ENCODE assay signal across 8 mouse cellular contexts in the genomic region with DNA sequence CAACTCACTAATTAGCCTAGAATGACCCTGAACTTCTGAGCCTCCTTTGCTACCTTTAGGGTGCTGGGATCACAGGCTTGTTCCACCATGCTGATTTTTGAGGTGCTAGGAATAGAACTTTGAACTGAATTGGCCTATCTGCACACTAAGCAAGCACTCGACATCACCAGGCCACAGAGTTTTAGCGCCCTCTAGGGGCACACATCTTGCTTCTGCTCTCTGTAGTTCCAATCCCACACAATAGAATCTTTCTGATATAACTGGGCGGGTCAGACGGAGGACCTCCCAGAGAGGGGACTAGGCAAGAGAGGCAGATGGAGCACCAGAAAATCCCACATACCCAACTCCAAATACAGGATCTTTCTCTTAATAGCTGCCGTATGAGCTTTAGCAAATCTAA. TPM values are rescaled to one million over a fixed set of nuclear protein-coding genes. Genes with fewer than 3 reads are reported as not detected.
A peak's percentile ranks its signal among the peaks of the same experiment; 100 is the strongest.
DNase-seq lines count a peak whose midpoint lies in the region; ATAC-seq lines count a peak whose summit lies in the region.

No protein-coding gene starts in this region.

- H3K27ac ChIP-seq in midbrain, embryonic 11.5 days (ENCODE audit: low read depth, low read length): no peak overlapping the region
- H3K27ac ChIP-seq in midbrain, embryonic 15.5 days: no peak overlapping the region
- no peak overlapping the region for H3K27ac ChIP-seq in forebrain, embryonic 15.5 days (replicated peaks)

- H3K9me3 ChIP-seq in midbrain, embryonic 11.5 days (ENCODE audit: control insufficient read depth, low read length): no peaks in the 10 kb centered on the region
- no peaks in the 10 kb centered on the region for H3K9me3 ChIP-seq in midbrain, embryonic 15.5 days
- no peaks in the 10 kb centered on the region for H3K9me3 ChIP-seq in forebrain, embryonic 15.5 days

- no peaks in the 10 kb centered on the region for H3K36me3 ChIP-seq in midbrain, embryonic 11.5 days (ENCODE audit: control insufficient read depth, insufficient read depth, low read length)
- H3K36me3 ChIP-seq in midbrain, embryonic 15.5 days (replicated peaks): no peaks in the 10 kb centered on the region
- no peaks in the 10 kb centered on the region for H3K36me3 ChIP-seq in forebrain, embryonic 15.5 days
- H3K36me3 ChIP-seq in splenic B cell, adult 2 months (ENCODE audit: control insufficient read depth, insufficient read depth, low read length, poor library complexity, severe bottlenecking): peaks cover 41% of the 10 kb centered on the region

- intact Hi-C loops in left cerebral cortex, postnatal 10 days (cut with DNase I): loop anchor here (5.0 kb wide), 1 partner anchor 76 kb away; no protein-coding TSS in a partner anchor

- 32% methylated on average over 5 of the region's 5 CpGs for WGBS in midbrain, embryonic 11.5 days
- 32% methylated on average over 5 of the region's 5 CpGs for WGBS in midbrain, embryonic 15.5 days
- 27% methylated on average over 5 of the region's 5 CpGs for WGBS in forebrain, embryonic 15.5 days

- no peaks in the 10 kb centered on the region for H3K27me3 ChIP-seq in midbrain, embryonic 11.5 days (ENCODE audit: control insufficient read depth, insufficient read depth, low read length)
- no peaks in the 10 kb centered on the region for H3K27me3 ChIP-seq in midbrain, embryonic 15.5 days (replicated peaks)
- H3K27me3 ChIP-seq in forebrain, embryonic 15.5 days: no peaks in the 10 kb centered on the region
- no peaks in the 10 kb centered on the region for H3K27me3 ChIP-seq in splenic B cell, adult 2 months (ENCODE audit: control insufficient read depth, insufficient read depth, low read length, poor library complexity, severe bottlenecking)

- no peak overlapping the region for H3K4me3 ChIP-seq in midbrain, embryonic 11.5 days (ENCODE audit: low read depth, low read length)
- H3K4me3 ChIP-seq in midbrain, embryonic 15.5 days: no peak overlapping the region
- H3K4me3 ChIP-seq in forebrain, embryonic 15.5 days: no peak overlapping the region

- peak; percentile 90 for DNase-seq in midbrain, embryonic 11.5 days (ENCODE audit: low spot score, missing footprints)
- peak; percentile 65 for DNase-seq in cerebellum, adult 11-12 months
- peak; percentile 69 to 82 for DNase-seq in left cerebral cortex, postnatal 10 days (ENCODE audit: extremely low spot score in 1 of 2, low spot score in 2 of 2)
- DNase-seq in splenic B cell, adult 2 months (ENCODE audit: low read depth, low spot score): peak; percentile 81

- H3K9ac ChIP-seq in midbrain, embryonic 11.5 days (ENCODE audit: low read length): no peak overlapping the region
- H3K9ac ChIP-seq in midbrain, embryonic 15.5 days: no peak overlapping the region
- H3K9ac ChIP-seq in forebrain, embryonic 15.5 days (replicated peaks): no peak overlapping the region

- H3K4me1 ChIP-seq in midbrain, embryonic 11.5 days (ENCODE audit: control insufficient read depth, insufficient read depth, low read length): peaks cover 7% of the 10 kb centered on the region
- H3K4me1 ChIP-seq in midbrain, embryonic 15.5 days: peaks cover 13% of the 10 kb centered on the region; the same call in 1 of the 2 replicates
- peaks cover 6% of the 10 kb centered on the region; the same call in 1 of the 2 replicates for H3K4me1 ChIP-seq in forebrain, embryonic 15.5 days

- no peak overlapping the region for H3K4me2 ChIP-seq in midbrain, embryonic 11.5 days
- no peak overlapping the region for H3K4me2 ChIP-seq in midbrain, embryonic 15.5 days
- no peak overlapping the region for H3K4me2 ChIP-seq in forebrain, embryonic 15.5 days (replicated peaks)

- peak; percentile 70 for ATAC-seq in midbrain, embryonic 11.5 days (ENCODE audit: low FRiP score)
- ATAC-seq in midbrain, embryonic 15.5 days (replicated peaks): no peak
- peak; percentile 53 for ATAC-seq in forebrain, embryonic 15.5 days (replicated peaks)
- peak; percentile 55 for ATAC-seq in inflammation-experienced regulatory T-cells, adult 6 months
- peak; percentile 74 for ATAC-seq in megakaryocyte-erythroid progenitor cell, adult 5-6 weeks (replicated peaks; ENCODE audit: low FRiP score, low TSS enrichment, poor library complexity, severe bottlenecking)

RNA-seq across cellular contexts. Expression of a gene that starts 24.3 kb away (rescaled TPM):
- 141 and 144 TPM in 2 replicates for polyA plus RNA-seq in midbrain, embryonic 11.5 days (2014; fragmentation: Nextera tagmentation; extraction: Ambion mirVana)
- 156 and 168 TPM in 2 replicates for polyA plus RNA-seq in midbrain, embryonic 15.5 days (2015; fragmentation: Nextera tagmentation; extraction: Ambion mirVana)
- 144 and 146 TPM in 2 replicates for polyA plus RNA-seq in forebrain, embryonic 15.5 days (2015; fragmentation: Nextera tagmentation; extraction: Ambion mirVana)
- under 1 TPM in 2 of 3 experiments, not detected in 1; 0.70 to 0.77 TPM for polyA plus RNA-seq in inflammation-experienced regulatory T-cells, adult 6 months (2017; shearing (Covaris generic))
- total RNA-seq in left cerebral cortex, postnatal 10 days (2021): 10 to 100 TPM; 66.8 to 67.1 TPM
- 0.77 and 3.5 TPM in 2 replicates for total RNA-seq in megakaryocyte-erythroid progenitor cell, adult 5-6 weeks (2014; fragmentation: Nextera tagmentation)
- total RNA-seq in megakaryocyte-erythroid progenitor cell, adult 5-6 weeks (2017): 1.2 and 3.5 TPM in 2 replicates

RNA-seq across cellular contexts. Expression of a gene that starts 51.0 kb away (rescaled TPM):
- 5.9 and 6.6 TPM in 2 replicates for polyA plus RNA-seq in midbrain, embryonic 11.5 days (2014; fragmentation: Nextera tagmentation; extraction: Ambion mirVana)
- 9.6 and 10.2 TPM in 2 replicates for polyA plus RNA-seq in midbrain, embryonic 15.5 days (2015; fragmentation: Nextera tagmentation; extraction: Ambion mirVana)
- polyA plus RNA-seq in forebrain, embryonic 15.5 days (2015; fragmentation: Nextera tagmentation; extraction: Ambion mirVana): 7.0 and 8.0 TPM in 2 replicates
- polyA plus RNA-seq in inflammation-experienced regulatory T-cells, adult 6 months (2017; shearing (Covaris generic)): 100 to 1,000 TPM in 2 of 3 experiments, 10 to 100 TPM in 1; 84.1 to 109 (median 101) TPM
- total RNA-seq in left cerebral cortex, postnatal 10 days (2021): 1 to 10 TPM; 5.8 to 7.0 TPM
- 9.9 and 19.4 TPM in 2 replicates for total RNA-seq in megakaryocyte-erythroid progenitor cell, adult 5-6 weeks (2014; fragmentation: Nextera tagmentation)
- total RNA-seq in megakaryocyte-erythroid progenitor cell, adult 5-6 weeks (2017): 11.1 TPM in 2 replicates

Comparison
In these comparisons a context has a peak if more than half of its experiments do, and no peak if none do; other contexts are left out.
1. RNA of a gene that starts 24.3 kb away (polyA plus RNA-seq): 156 to 168 TPM in midbrain, embryonic 15.5 days, 144 to 146 TPM in forebrain, embryonic 15.5 days and 141 to 144 TPM in midbrain, embryonic 11.5 days; 0.70 to 0.77 TPM in inflammation-experienced regulatory T-cells, adult 6 months; every median in the first group is over 10 times any median in the second.
2. Peak in every context shown above with its lines, with median percentiles within 50 percentile points of each other: DNase-seq.